Mouse (Mus musculus): ENCODE results near the gene Olfr329-ps. TPM values are rescaled to one million over a fixed set of nuclear protein-coding genes. Genes with fewer than 3 reads are reported as not detected.

Gene Olfr329-ps
- not detected in 2 replicates for polyA plus RNA-seq (2012; rRNA removed)

- Histone ChIP-seq H3K4me1 (ENCODE audit: control insufficient read depth, insufficient read depth, insufficient read length, low read length) (no peaks in the 10 kb centered on the region), H3K4me3 (ENCODE audit: low read depth, low read length) (no peak within 1 kb of the TSS), H3K27me3 (ENCODE audit: control insufficient read depth, insufficient read depth, low read length) (no peaks in the 10 kb centered on the region; the same call in 1 of the 2 replicates), H3K36me3 (ENCODE audit: control insufficient read depth, insufficient read depth, low read length) (no peaks in the 10 kb centered on the region), H3K27ac (ENCODE audit: insufficient read depth, low read depth, low read length) (no peak within 1 kb of the TSS)
- TF ChIP-seq CTCF (IDR thresholded peaks at IDR 0.05; ENCODE audit: extremely low read depth, insufficient read length, insufficient replicate concordance, low read depth, low read length) (no peak), POLR2A (IDR thresholded peaks at IDR 0.05; ENCODE audit: low read depth, low read length) (no peak)
- WGBS, result 48% methylated on average over 5 of the region's 5 CpGs
Observed at GRCm38 (mm10) chr11:58546322-58546721, at the start of gene Olfr329-ps. Gene Olfr329-ps (minus strand): TSS chr11:58546422.

- TF ChIP-seq POLR2A (IDR thresholded peaks at IDR 0.05; ENCODE audit: low read depth, low read length), result no peak
- TF ChIP-seq CTCF (IDR thresholded peaks at IDR 0.05; ENCODE audit: extremely low read depth, insufficient read length, insufficient replicate concordance, low read depth, low read length), result no peak
- Histone ChIP-seq H3K36me3 (ENCODE audit: control insufficient read depth, insufficient read depth, low read length) (no peaks in the 10 kb centered on the region), H3K27me3 (ENCODE audit: control insufficient read depth, insufficient read depth, low read length) (no peaks in the 10 kb centered on the region), H3K4me3 (ENCODE audit: low read depth, low read length) (no peak within 1 kb of the TSS), H3K27ac (ENCODE audit: insufficient read depth, low read depth, low read length) (no peak within 1 kb of the TSS), H3K4me1 (ENCODE audit: control insufficient read depth, insufficient read depth, insufficient read length, low read length) (peaks cover 2% of the 10 kb centered on the region; the same call in 1 of the 2 replicates)
- WGBS, result 85% methylated on average over 6 of the region's 6 CpGs
Observed at GRCm38 (mm10) chr11:58594814-58595213, 48.6 kb upstream of the Olfr329-ps start, which contains the start of gene Olfr324. Gene Olfr324 (plus strand): TSS chr11:58595114.

- Histone ChIP-seq H3K4me1 (ENCODE audit: control insufficient read depth, insufficient read depth, insufficient read length, low read length) (peaks cover 2% of the 10 kb centered on the region; the same call in 1 of the 2 replicates), H3K27ac (ENCODE audit: insufficient read depth, low read depth, low read length) (no peak overlapping the region), H3K4me3 (ENCODE audit: low read depth, low read length) (no peak overlapping the region), H3K36me3 (ENCODE audit: control insufficient read depth, insufficient read depth, low read length) (no peaks in the 10 kb centered on the region), H3K27me3 (ENCODE audit: control insufficient read depth, insufficient read depth, low read length) (no peaks in the 10 kb centered on the region)
- TF ChIP-seq CTCF (IDR thresholded peaks at IDR 0.05; ENCODE audit: extremely low read depth, insufficient read length, insufficient replicate concordance, low read depth, low read length), result no peak
- TF ChIP-seq POLR2A (IDR thresholded peaks at IDR 0.05; ENCODE audit: low read depth, low read length), result no peak
- 71% methylated on average over 3 of the region's 3 CpGs for WGBS
Observed at GRCm38 (mm10) chr11:58588620-58589250, 42.5 kb upstream of the Olfr329-ps start.

- no peak overlapping the region for H3K27ac ChIP-seq (ENCODE audit: insufficient read depth, low read depth, low read length)
- TF ChIP-seq CTCF (IDR thresholded peaks at IDR 0.05; ENCODE audit: extremely low read depth, insufficient read length, insufficient replicate concordance, low read depth, low read length) (peak; percentile 71; the same call in 1 of the 2 replicates), POLR2A (IDR thresholded peaks at IDR 0.05; ENCODE audit: low read depth, low read length) (no peak)
- peaks cover 2% of the 10 kb centered on the region; the same call in 1 of the 2 replicates for H3K4me1 ChIP-seq (ENCODE audit: control insufficient read depth, insufficient read depth, insufficient read length, low read length)
- H3K4me3 ChIP-seq (ENCODE audit: low read depth, low read length), result no peak overlapping the region
- WGBS, result 72% methylated on average over 7 of the region's 7 CpGs
- no peaks in the 10 kb centered on the region for H3K27me3 ChIP-seq (ENCODE audit: control insufficient read depth, insufficient read depth, low read length)
- no peaks in the 10 kb centered on the region for H3K36me3 ChIP-seq (ENCODE audit: control insufficient read depth, insufficient read depth, low read length)
Observed at GRCm38 (mm10) chr11:58587898-58588348, 41.7 kb upstream of the Olfr329-ps start.

- Histone ChIP-seq H3K36me3 (ENCODE audit: control insufficient read depth, insufficient read depth, low read length) (no peaks in the 10 kb centered on the region), H3K4me3 (ENCODE audit: low read depth, low read length) (no peak overlapping the region), H3K4me1 (ENCODE audit: control insufficient read depth, insufficient read depth, insufficient read length, low read length) (peaks cover 3% of the 10 kb centered on the region; the same call in 1 of the 2 replicates), H3K27me3 (ENCODE audit: control insufficient read depth, insufficient read depth, low read length) (no peaks in the 10 kb centered on the region), H3K27ac (ENCODE audit: insufficient read depth, low read depth, low read length) (no peak overlapping the region)
- 81% methylated on average over 8 of the region's 8 CpGs for WGBS
- TF ChIP-seq CTCF (IDR thresholded peaks at IDR 0.05; ENCODE audit: extremely low read depth, insufficient read length, insufficient replicate concordance, low read depth, low read length) (no peak), POLR2A (IDR thresholded peaks at IDR 0.05; ENCODE audit: low read depth, low read length) (no peak)
Observed at GRCm38 (mm10) chr11:58578636-58579035, 32.4 kb upstream of the Olfr329-ps start.

- no peaks in the 10 kb centered on the region for H3K27me3 ChIP-seq (ENCODE audit: control insufficient read depth, insufficient read depth, low read length)
- H3K27ac ChIP-seq (ENCODE audit: insufficient read depth, low read depth, low read length), result no peak within 1 kb of the TSS
- TF ChIP-seq CTCF (IDR thresholded peaks at IDR 0.05; ENCODE audit: extremely low read depth, insufficient read length, insufficient replicate concordance, low read depth, low read length), result no peak
- TF ChIP-seq POLR2A (IDR thresholded peaks at IDR 0.05; ENCODE audit: low read depth, low read length), result no peak
- 35% methylated on average over 1 of the region's 1 CpGs for WGBS
- H3K4me3 ChIP-seq (ENCODE audit: low read depth, low read length), result no peak within 1 kb of the TSS
- peaks cover 3% of the 10 kb centered on the region; the same call in 1 of the 2 replicates for H3K4me1 ChIP-seq (ENCODE audit: control insufficient read depth, insufficient read depth, insufficient read length, low read length)
- no peaks in the 10 kb centered on the region for H3K36me3 ChIP-seq (ENCODE audit: control insufficient read depth, insufficient read depth, low read length)
Observed at GRCm38 (mm10) chr11:58577430-58577829, 31.2 kb upstream of the Olfr329-ps start, which contains the start of gene Olfr325. Gene Olfr325 (plus strand): TSS chr11:58577730.

- WGBS, result 43% methylated on average over 5 of the region's 5 CpGs
- Histone ChIP-seq H3K4me3 (ENCODE audit: low read depth, low read length) (no peak within 1 kb of the TSS), H3K27me3 (ENCODE audit: control insufficient read depth, insufficient read depth, low read length) (no peaks in the 10 kb centered on the region)
Observed at GRCm38 (mm10) chr11:58570405-58570804, 24.2 kb upstream of the Olfr329-ps start, which contains the start of gene Olfr224. Gene Olfr224 (minus strand): TSS chr11:58570553.

More at GRCm38 (mm10) chr11:58570405-58570804, 24.2 kb upstream of the Olfr329-ps start, which contains the start of gene Olfr224:
- TF ChIP-seq POLR2A (IDR thresholded peaks at IDR 0.05; ENCODE audit: low read depth, low read length) (no peak), CTCF (IDR thresholded peaks at IDR 0.05; ENCODE audit: extremely low read depth, insufficient read length, insufficient replicate concordance, low read depth, low read length) (no peak)
- no peaks in the 10 kb centered on the region for H3K4me1 ChIP-seq (ENCODE audit: control insufficient read depth, insufficient read depth, insufficient read length, low read length)
- H3K36me3 ChIP-seq (ENCODE audit: control insufficient read depth, insufficient read depth, low read length), result no peaks in the 10 kb centered on the region
- H3K27ac ChIP-seq (ENCODE audit: insufficient read depth, low read depth, low read length), result no peak within 1 kb of the TSS

Data from small intestine, adult 2 months (tissue).